Comparison of ENCODE assay signal across 7 mouse cellular contexts in the genomic region with DNA sequence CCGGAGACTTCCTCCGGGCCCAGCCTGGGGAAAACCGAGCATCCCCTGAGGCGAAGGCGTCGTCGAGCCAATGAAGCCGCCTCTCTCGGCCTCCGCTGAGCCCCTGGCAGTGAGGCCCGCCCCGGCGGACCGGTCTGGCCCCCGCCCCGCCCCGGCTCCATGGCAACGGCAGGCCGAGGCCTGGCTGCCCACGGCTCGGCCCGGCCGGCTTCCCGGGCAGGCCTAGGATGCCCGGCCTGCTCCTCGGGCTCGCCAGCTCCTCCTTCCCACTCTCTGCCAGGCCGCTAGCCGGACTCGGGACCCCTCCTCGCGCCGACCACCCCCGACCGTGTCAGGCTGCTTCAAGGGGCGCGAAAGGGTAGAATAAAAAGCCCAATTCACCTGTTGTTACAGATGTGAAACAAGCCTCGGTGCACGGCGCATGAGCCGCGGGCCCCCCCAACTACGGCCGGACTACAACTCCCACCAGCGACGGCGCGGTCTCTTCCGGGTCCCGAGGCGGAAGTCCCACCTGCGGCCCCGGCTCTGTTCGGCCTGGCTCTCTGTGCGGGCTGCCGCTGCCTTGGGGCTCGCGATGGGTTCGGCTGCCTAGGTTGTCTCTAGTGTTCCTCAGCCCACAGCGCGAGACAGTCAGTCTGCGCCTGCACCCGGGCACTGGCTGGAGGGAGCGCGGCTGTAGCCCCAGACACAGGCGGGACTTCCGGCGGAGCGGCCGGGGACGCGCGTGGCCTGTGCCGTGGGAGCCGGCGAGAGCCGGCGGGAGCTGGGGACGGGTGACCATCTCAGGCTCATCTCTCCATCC. TPM values are rescaled to one million over a fixed set of nuclear protein-coding genes. Genes with fewer than 3 reads are reported as not detected.
A peak's percentile ranks its signal among the peaks of the same experiment; 100 is the strongest.
DNase-seq lines count a peak whose midpoint lies in the region; ATAC-seq and TF ChIP-seq lines count a peak whose summit lies in the region.

A gene (plus strand): TSS at position 732 of the 802 bp plus-strand sequence.

- peaks cover 21% of the 10 kb centered on the region for H3K4me1 ChIP-seq in embryonic facial prominence, embryonic 10.5 days
- 0 out of 2 replicates have a peak, but pooled peaks cover 3% of the 10 kb centered on the region for H3K4me1 ChIP-seq in intestine, postnatal 0 days (replicated peaks; ENCODE audit: control insufficient read depth, insufficient read depth, low read length)
- H3K4me1 ChIP-seq in midbrain, embryonic 12.5 days: peaks cover 19% of the 10 kb centered on the region
- peaks cover 4% of the 10 kb centered on the region; the same call in 1 of the 2 replicates for H3K4me1 ChIP-seq in small intestine, adult 2 months (ENCODE audit: control insufficient read depth, insufficient read depth, insufficient read length, low read length)

- no peaks in the 10 kb centered on the region for H3K9me3 ChIP-seq in embryonic facial prominence, embryonic 10.5 days
- H3K9me3 ChIP-seq in intestine, postnatal 0 days (ENCODE audit: control insufficient read depth): no peaks in the 10 kb centered on the region
- H3K9me3 ChIP-seq in midbrain, embryonic 12.5 days: no peaks in the 10 kb centered on the region

- no peak; the same call in 1 of the 2 replicates for TF ChIP-seq POLR2A in small intestine, adult 2 months (IDR thresholded peaks at IDR 0.05; ENCODE audit: low read depth, low read length)

- no peaks in the 10 kb centered on the region for H3K27me3 ChIP-seq in embryonic facial prominence, embryonic 10.5 days (replicated peaks; ENCODE audit: low read depth, poor library complexity, severe bottlenecking)
- no peaks in the 10 kb centered on the region for H3K27me3 ChIP-seq in intestine, postnatal 0 days (replicated peaks; ENCODE audit: control insufficient read depth, insufficient read depth, low read length)
- H3K27me3 ChIP-seq in midbrain, embryonic 12.5 days: no peaks in the 10 kb centered on the region
- no peaks in the 10 kb centered on the region for H3K27me3 ChIP-seq in small intestine, adult 2 months (ENCODE audit: control insufficient read depth, insufficient read depth, low read length)

- H3K4me2 ChIP-seq in intestine, postnatal 0 days (replicated peaks; ENCODE audit: low read depth): peak within 1 kb of the TSS; percentile 89
- H3K4me2 ChIP-seq in midbrain, embryonic 12.5 days (replicated peaks): peak within 1 kb of the TSS; percentile 77

- peaks cover 46% of the 10 kb centered on the region for H3K36me3 ChIP-seq in embryonic facial prominence, embryonic 10.5 days (replicated peaks)
- peaks cover 10% of the 10 kb centered on the region for H3K36me3 ChIP-seq in intestine, postnatal 0 days (ENCODE audit: control insufficient read depth, insufficient read depth)
- H3K36me3 ChIP-seq in midbrain, embryonic 12.5 days: peaks cover 21% of the 10 kb centered on the region
- H3K36me3 ChIP-seq in small intestine, adult 2 months (ENCODE audit: control insufficient read depth, insufficient read depth, low read length): peaks cover 7% of the 10 kb centered on the region; the same call in 1 of the 2 replicates

- peak within 1 kb of the TSS; percentile 86 for H3K9ac ChIP-seq in intestine, postnatal 0 days (ENCODE audit: low read depth, low read length)
- H3K9ac ChIP-seq in midbrain, embryonic 12.5 days (replicated peaks): peak within 1 kb of the TSS; percentile 93

- peak within 1 kb of the TSS; percentile 97 for H3K27ac ChIP-seq in embryonic facial prominence, embryonic 10.5 days (replicated peaks)
- peak within 1 kb of the TSS; percentile 95 for H3K27ac ChIP-seq in intestine, postnatal 0 days (ENCODE audit: low read depth, low read length)
- peak within 1 kb of the TSS; percentile 97 for H3K27ac ChIP-seq in midbrain, embryonic 12.5 days (replicated peaks)
- H3K27ac ChIP-seq in small intestine, adult 2 months (ENCODE audit: insufficient read depth, low read depth, low read length): peak within 1 kb of the TSS; percentile 85

- TF ChIP-seq CTCF in intestine, postnatal 0 days (IDR thresholded peaks at IDR 0.05; ENCODE audit: low read depth): no peak
- TF ChIP-seq CTCF in small intestine, adult 2 months (IDR thresholded peaks at IDR 0.05; ENCODE audit: extremely low read depth, insufficient read length, insufficient replicate concordance, low read depth, low read length): no peak

- peak; percentile 93 for ATAC-seq in intestine, postnatal 0 days
- ATAC-seq in midbrain, embryonic 12.5 days (ENCODE audit: low FRiP score, low read depth): peak; percentile 95

- intact Hi-C loops in left cerebral cortex, postnatal 4 days (cut with DNase I): no loop called here

- DNase-seq in adrenal gland, postnatal 10 days: peak; percentile 91
- DNase-seq in embryonic facial prominence, embryonic 10.5 days (ENCODE audit: low spot score): peak; percentile 94
- DNase-seq in gonadal fat pad, adult 2 months (ENCODE audit: low read depth): peak; percentile 27
- peak; percentile 91 for DNase-seq in left cerebral cortex, postnatal 4 days

- WGBS in embryonic facial prominence, embryonic 10.5 days: under 1% methylated on average over 79 of the region's 79 CpGs
- WGBS in intestine, postnatal 0 days: under 1% methylated on average over 78 of the region's 79 CpGs
- WGBS in midbrain, embryonic 12.5 days: under 1% methylated on average over 77 of the region's 79 CpGs
- under 1% methylated on average over 79 of the region's 79 CpGs for WGBS in small intestine, adult 2 months

- peak within 1 kb of the TSS; percentile 95 for H3K4me3 ChIP-seq in embryonic facial prominence, embryonic 10.5 days
- peak within 1 kb of the TSS; percentile 95 for H3K4me3 ChIP-seq in intestine, postnatal 0 days (ENCODE audit: low read depth, low read length)
- peak within 1 kb of the TSS; percentile 85 for H3K4me3 ChIP-seq in midbrain, embryonic 12.5 days
- H3K4me3 ChIP-seq in small intestine, adult 2 months (ENCODE audit: low read depth, low read length): peak within 1 kb of the TSS; percentile 83

RNA-seq across cellular contexts. Expression of the gene that starts here (rescaled TPM):
- total RNA-seq in adrenal gland, postnatal 10 days (2021): 10 to 100 TPM; 47.2 to 59.9 TPM
- 213 and 222 TPM in 2 replicates for polyA plus RNA-seq in embryonic facial prominence, embryonic 10.5 days (2016; fragmentation: Nextera tagmentation; extraction: Ambion mirVana)
- 13.1 and 18.2 TPM in 2 replicates for polyA plus RNA-seq in gonadal fat pad, adult 2 months (2012; rRNA removed)
- polyA plus RNA-seq in intestine, postnatal 0 days (2015; fragmentation: Nextera tagmentation; extraction: Ambion mirVana): 21.6 and 23.3 TPM in 2 replicates
- 100 to 1,000 TPM; 103 to 118 TPM for total RNA-seq in left cerebral cortex, postnatal 4 days (2021)
- 208 and 215 TPM in 2 replicates for polyA plus RNA-seq in midbrain, embryonic 12.5 days (2016; fragmentation: Nextera tagmentation; extraction: Ambion mirVana)
- polyA plus RNA-seq in small intestine, adult 2 months (2012; rRNA removed): 5.0 and 11.3 TPM in 2 replicates

Comparison
In these comparisons a context has a peak if more than half of its experiments do, and no peak if none do; other contexts are left out.
1. Peak in every context shown above with its lines: DNase-seq, ATAC-seq, H3K4me3 ChIP-seq and H3K27ac ChIP-seq.
2. DNase-seq: peak in every context shown above with its lines; median percentile 94 in embryonic facial prominence, embryonic 10.5 days; 91 in adrenal gland, postnatal 10 days; 91 in left cerebral cortex, postnatal 4 days; 27 in gonadal fat pad, adult 2 months.